Mouse (Mus musculus) inflammation-experienced regulatory T-cells, adult 6 months (primary cell): Measurements from ENCODE around the gene Rbm20. TPM values are rescaled to one million over a fixed set of nuclear protein-coding genes. Genes with fewer than 3 reads are reported as not detected.

ENCODE experiments used
- ATAC-seq: one replicate; pipeline ENCODE4 v1.8.0; 2017
- polyA plus RNA-seq, 3 experiments: library from polyadenylated mRNA; unstranded; fragments of 100-300 nt; shearing (Covaris generic); gene quantifications; one replicate each; pipeline ENCODE4 v1.2.1; 2017

Gene Rbm20
- polyA plus RNA-seq, 3 experiments from 2014 or later: 0.15 to 0.20 (median 0.15) TPM

- no peak for ATAC-seq
These were observed 2.8 kb upstream of the Rbm20 start for GRCm38 (mm10) chr19:53674131-53674925.

GRCm38 (mm10) chr19:53676228-53676627 is 878 bp upstream of the Rbm20 start:
- no peak for ATAC-seq

- ATAC-seq: no peak
These were observed 2.1 kb downstream of the Rbm20 start for GRCm38 (mm10) chr19:53679194-53679593.

GRCm38 (mm10) chr19:53679981-53680380 is 2.9 kb downstream of the Rbm20 start:
- ATAC-seq: no peak

GRCm38 (mm10) chr19:53682427-53682826 is 5.3 kb downstream of the Rbm20 start:
- ATAC-seq: no peak

- no peak for ATAC-seq
These were observed 10.5 kb downstream of the Rbm20 start for GRCm38 (mm10) chr19:53687592-53687991.

- ATAC-seq: no peak
These were observed 13.7 kb downstream of the Rbm20 start for GRCm38 (mm10) chr19:53690816-53691215.

- no peak for ATAC-seq
These were observed 16.9 kb downstream of the Rbm20 start for GRCm38 (mm10) chr19:53694020-53694419.

GRCm38 (mm10) chr19:53696079-53696478 is 19.0 kb downstream of the Rbm20 start:
- no peak for ATAC-seq

- no peak for ATAC-seq
These were observed 19.5 kb downstream of the Rbm20 start for GRCm38 (mm10) chr19:53696655-53697054.

GRCm38 (mm10) chr19:53697376-53698126 is 20.4 kb downstream of the Rbm20 start:
- ATAC-seq: no peak

GRCm38 (mm10) chr19:53699671-53700070 is 22.6 kb downstream of the Rbm20 start:
- ATAC-seq: no peak

GRCm38 (mm10) chr19:53701434-53701833 is 24.3 kb downstream of the Rbm20 start:
- no peak for ATAC-seq

GRCm38 (mm10) chr19:53704895-53705823 is 28.1 kb downstream of the Rbm20 start:
- ATAC-seq: no peak

- ATAC-seq: no peak
These were observed 31.3 kb downstream of the Rbm20 start for GRCm38 (mm10) chr19:53708401-53708800.

GRCm38 (mm10) chr19:53710861-53711260 is 33.8 kb downstream of the Rbm20 start:
- ATAC-seq: no peak

- no peak for ATAC-seq
These were observed 34.3 kb downstream of the Rbm20 start for GRCm38 (mm10) chr19:53711261-53711890.

GRCm38 (mm10) chr19:53712297-53713025 is 35.4 kb downstream of the Rbm20 start:
- ATAC-seq: no peak

GRCm38 (mm10) chr19:53713364-53713763 is 36.3 kb downstream of the Rbm20 start:
- ATAC-seq: no peak

- no peak for ATAC-seq
These were observed 39.4 kb downstream of the Rbm20 start for GRCm38 (mm10) chr19:53716469-53716868.

- ATAC-seq: no peak
These were observed 40.3 kb downstream of the Rbm20 start for GRCm38 (mm10) chr19:53717364-53717763.

- ATAC-seq: no peak
These were observed 45.1 kb downstream of the Rbm20 start for GRCm38 (mm10) chr19:53722186-53722585.
